Mouse (Mus musculus) kidney, postnatal 25 days (tissue): ENCODE data around the gene Spocd1.
"Not testable (repeated sequence)": the region's sequence is repeated elsewhere in the genome, so short reads cannot be mapped to it uniquely, and the experiment has no call there.

Source experiments
- DNase-seq, 2 experiments: peaks; one replicate each; pipeline ENCODE4 v3.0.0; 2021; ENCODE audit warnings: mixed read lengths in 2 of 2

Spocd1 gene

GRCm38 (mm10) chr4:129928949-129929348 is at the start of gene Spocd1:
Spocd1 (plus strand) TSS chr4:129929249.
- DNase-seq, result no peak

- DNase-seq, result no peak
These were observed 48.4 kb upstream of the Spocd1 start for GRCm38 (mm10) chr4:129880615-129881014.

GRCm38 (mm10) chr4:129881661-129882060 is 47.4 kb upstream of the Spocd1 start:
- DNase-seq, result no peak

GRCm38 (mm10) chr4:129882555-129883293 is 46.3 kb upstream of the Spocd1 start:
- peak; percentile 68 to 80 for DNase-seq

- DNase-seq, result no peak
These were observed 44.8 kb upstream of the Spocd1 start for GRCm38 (mm10) chr4:129884041-129884930.

- DNase-seq, result no peak
These were observed 39.4 kb upstream of the Spocd1 start for GRCm38 (mm10) chr4:129889661-129890060.

- no peak for DNase-seq
These were observed 39.0 kb upstream of the Spocd1 start for GRCm38 (mm10) chr4:129890094-129890493.

- DNase-seq, result no peak
These were observed 34.2 kb upstream of the Spocd1 start for GRCm38 (mm10) chr4:129894861-129895260.

GRCm38 (mm10) chr4:129898815-129899214 is 30.2 kb upstream of the Spocd1 start:
- DNase-seq, result not testable (repeated sequence)

GRCm38 (mm10) chr4:129902394-129902793 is 26.7 kb upstream of the Spocd1 start:
- peak in 1 of 2 experiments; percentile 42 for DNase-seq

- DNase-seq, result no peak
These were observed 25.5 kb upstream of the Spocd1 start for GRCm38 (mm10) chr4:129903577-129903976.

GRCm38 (mm10) chr4:129905032-129905431 is 24.0 kb upstream of the Spocd1 start:
- no peak for DNase-seq

- DNase-seq, result no peak
These were observed 23.0 kb upstream of the Spocd1 start for GRCm38 (mm10) chr4:129906016-129906415.

- no peak for DNase-seq
These were observed 20.2 kb upstream of the Spocd1 start for GRCm38 (mm10) chr4:129908836-129909235.

- DNase-seq, result peak in 1 of 2 experiments; percentile 46
These were observed 19.8 kb upstream of the Spocd1 start for GRCm38 (mm10) chr4:129909261-129909731.

- no peak for DNase-seq
These were observed 16.1 kb upstream of the Spocd1 start for GRCm38 (mm10) chr4:129912998-129913397.

GRCm38 (mm10) chr4:129913761-129914644 is 15.0 kb upstream of the Spocd1 start:
- DNase-seq, result peak; percentile 19 to 51

- DNase-seq, result no peak
These were observed 14.4 kb upstream of the Spocd1 start for GRCm38 (mm10) chr4:129914686-129915085.

GRCm38 (mm10) chr4:129915349-129915988 is 13.6 kb upstream of the Spocd1 start:
- DNase-seq, result no peak

- DNase-seq, result no peak
These were observed 12.9 kb upstream of the Spocd1 start for GRCm38 (mm10) chr4:129916159-129916558.

GRCm38 (mm10) chr4:129917016-129917603 is 11.9 kb upstream of the Spocd1 start:
- peak; percentile 28 to 46 for DNase-seq

- DNase-seq, result no peak
These were observed 10.6 kb upstream of the Spocd1 start for GRCm38 (mm10) chr4:129918464-129918863.
